Mouse (Mus musculus) right cerebral cortex, postnatal 25 days (tissue): ENCODE measurements around the gene 2310039H08Rik.
A peak's percentile ranks its signal among the peaks of the same experiment; 100 is the strongest.
"Not testable (repeated sequence)": the region's sequence is repeated elsewhere in the genome, so short reads cannot be mapped to it uniquely, and the experiment has no call there.

Source experiments
- DNase-seq: peaks from one replicate; pipeline ENCODE4 v3.0.0; 2022

2310039H08Rik gene

GRCm38 (mm10) chr17:46764916-46765315, 7.5 kb upstream of the 2310039H08Rik start:
- peak; percentile 70 for DNase-seq

GRCm38 (mm10) chr17:46767868-46768267, 4.6 kb upstream of the 2310039H08Rik start:
- DNase-seq = no peak

GRCm38 (mm10) chr17:46770546-46770945, 1.9 kb upstream of the 2310039H08Rik start:
- no peak for DNase-seq

GRCm38 (mm10) chr17:46771025-46771424, 1.4 kb upstream of the 2310039H08Rik start:
- DNase-seq = no peak

GRCm38 (mm10) chr17:46771616-46772015, 819 bp upstream of the 2310039H08Rik start:
- DNase-seq = no peak

- DNase-seq = no peak
Observed at GRCm38 (mm10) chr17:46772038-46772403, 414 bp upstream of the 2310039H08Rik start.

GRCm38 (mm10) chr17:46773278-46774130, 1.1 kb downstream of the 2310039H08Rik start:
- no peak for DNase-seq

GRCm38 (mm10) chr17:46774131-46774472, 1.7 kb downstream of the 2310039H08Rik start:
- DNase-seq = no peak

GRCm38 (mm10) chr17:46775070-46775469, 2.6 kb downstream of the 2310039H08Rik start:
- no peak for DNase-seq

GRCm38 (mm10) chr17:46776087-46776486, 3.7 kb downstream of the 2310039H08Rik start:
- no peak for DNase-seq

- no peak for DNase-seq
Observed at GRCm38 (mm10) chr17:46781876-46782275, 9.4 kb downstream of the 2310039H08Rik start.

GRCm38 (mm10) chr17:46782341-46783221, 10.1 kb downstream of the 2310039H08Rik start, which contains the start of gene Rpl7l1:
Rpl7l1 (minus strand) TSS chr17:46782672.
- DNase-seq = peak; percentile 92

- DNase-seq = no peak
Observed at GRCm38 (mm10) chr17:46783222-46783565, 10.8 kb downstream of the 2310039H08Rik start.

GRCm38 (mm10) chr17:46786952-46787351, 14.5 kb downstream of the 2310039H08Rik start:
- DNase-seq = no peak

- DNase-seq = not testable (repeated sequence)
Observed at GRCm38 (mm10) chr17:46787974-46788373, 15.5 kb downstream of the 2310039H08Rik start.

- DNase-seq = no peak
Observed at GRCm38 (mm10) chr17:46792963-46793362, 20.5 kb downstream of the 2310039H08Rik start.

GRCm38 (mm10) chr17:46796743-46797142, 24.3 kb downstream of the 2310039H08Rik start:
- DNase-seq = no peak

- DNase-seq = no peak
Observed at GRCm38 (mm10) chr17:46797386-46797785, 25.0 kb downstream of the 2310039H08Rik start.

GRCm38 (mm10) chr17:46799680-46800079, 27.2 kb downstream of the 2310039H08Rik start:
- DNase-seq = no peak

GRCm38 (mm10) chr17:46801761-46802160, 29.3 kb downstream of the 2310039H08Rik start:
- no peak for DNase-seq

GRCm38 (mm10) chr17:46808376-46808775, 35.9 kb downstream of the 2310039H08Rik start:
- DNase-seq = no peak

- DNase-seq = no peak
Observed at GRCm38 (mm10) chr17:46809131-46809830, 36.8 kb downstream of the 2310039H08Rik start.

GRCm38 (mm10) chr17:46810672-46811071, 38.2 kb downstream of the 2310039H08Rik start:
- no peak for DNase-seq
